Mouse (Mus musculus): ENCODE measurements around the gene Clca2.

GRCm38 (mm10) chr3:145072339-145072738, 26.9 kb downstream of the Clca2 start:
- TF ChIP-seq POLR2A (IDR thresholded peaks at IDR 0.05; ENCODE audit: insufficient read depth, low read depth, low read length) (no peak), CTCF (IDR thresholded peaks at IDR 0.05; ENCODE audit: insufficient read depth, low read depth, low read length) (no peak)
